Mouse (Mus musculus) spleen, postnatal 4 days (tissue): ENCODE measurements around the gene Itga1.

Source experiments
- DNase-seq, 2 experiments: peaks; one replicate each; pipeline ENCODE4 v3.0.0; 2022; ENCODE audit warnings: low spot score in 2 of 2

Gene Itga1

GRCm38 (mm10) chr13:114992260-114993014 is 109.3 kb downstream of the Itga1 start:
- DNase-seq, result no peak

DNA sequence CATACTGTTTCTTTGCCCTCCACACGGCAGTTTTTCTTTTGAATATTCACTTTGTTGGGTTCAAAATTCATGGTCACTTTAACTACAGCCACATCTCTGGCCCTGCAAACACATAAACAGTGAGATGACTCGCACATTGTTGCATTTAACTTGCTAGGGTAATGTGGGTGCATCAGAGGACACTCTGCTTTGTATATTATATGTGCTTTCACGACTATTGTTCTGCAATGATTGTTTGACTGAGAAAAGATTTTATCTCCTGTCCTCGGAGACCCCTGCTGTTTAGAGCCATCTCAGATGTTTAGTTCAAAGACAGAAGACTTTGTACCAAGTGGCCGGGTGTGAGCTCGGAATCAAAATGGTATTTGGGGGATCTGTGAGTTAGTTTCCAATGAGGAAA is 114.1 kb downstream of the Itga1 start:
- no peak for DNase-seq

GRCm38 (mm10) chr13:114987161-114987560 is 114.6 kb downstream of the Itga1 start:
- no peak for DNase-seq

- DNase-seq, result no peak
Observed at GRCm38 (mm10) chr13:114984658-114985057, 117.1 kb downstream of the Itga1 start.

- no peak for DNase-seq
Observed at GRCm38 (mm10) chr13:114983116-114983515, 118.6 kb downstream of the Itga1 start.

DNA sequence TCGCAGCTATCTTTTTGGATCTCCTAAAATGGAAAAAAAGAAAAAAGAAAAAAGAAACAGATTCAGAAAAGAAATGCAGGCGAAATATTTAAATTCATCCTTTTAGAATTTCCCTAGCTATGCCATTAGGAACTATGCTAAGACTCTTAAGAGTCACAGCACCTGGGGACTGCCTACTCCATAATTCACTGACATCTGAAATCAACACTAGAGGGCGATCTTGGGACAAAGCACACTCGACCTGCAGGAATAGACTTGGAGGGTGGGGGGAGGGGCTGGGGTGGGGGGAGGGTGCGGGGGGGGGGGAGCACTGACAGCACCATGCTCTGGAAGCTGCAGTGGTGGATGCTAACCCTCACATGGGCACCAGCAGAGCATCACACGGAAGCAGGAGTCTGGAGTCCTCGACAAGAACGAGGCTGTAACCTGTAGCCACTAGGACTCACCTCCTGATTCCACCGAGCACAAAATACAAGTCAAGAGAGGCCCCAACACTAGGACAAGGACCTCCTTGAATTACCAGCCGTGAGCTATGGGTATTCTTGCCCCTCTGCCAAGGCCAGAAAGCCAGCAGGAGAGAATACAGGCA is 120.8 kb downstream of the Itga1 start:
- no peak for DNase-seq

DNA sequence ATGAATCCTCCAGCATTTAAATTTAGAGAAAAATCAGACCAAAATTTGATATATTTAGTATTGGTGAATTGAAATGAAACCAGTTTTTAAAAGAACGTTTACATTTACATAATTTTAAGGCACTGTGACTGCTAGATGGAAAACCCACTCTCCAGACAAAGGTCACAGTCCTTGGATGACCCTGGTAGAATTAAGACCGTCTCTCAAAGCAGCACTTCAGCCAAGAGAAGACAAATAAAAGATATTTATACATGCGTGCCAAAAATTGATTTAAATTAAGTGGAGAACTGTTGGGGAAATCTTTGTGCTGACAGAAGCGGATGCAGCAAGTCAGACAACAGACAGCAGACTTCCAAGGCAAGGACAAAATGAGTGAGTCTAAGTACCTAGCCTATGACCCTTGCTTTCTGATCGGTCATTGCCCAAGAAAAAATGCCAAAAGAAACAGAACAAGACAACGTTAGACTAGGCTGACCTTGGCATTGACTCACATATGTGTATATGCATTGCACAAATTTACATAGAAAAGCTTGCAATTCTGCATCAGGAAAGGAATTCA is 127.2 kb downstream of the Itga1 start:
- no peak for DNase-seq

- no peak for DNase-seq
Observed at GRCm38 (mm10) chr13:114971905-114972304, 129.9 kb downstream of the Itga1 start.

GRCm38 (mm10) chr13:114964233-114964632 is 137.5 kb downstream of the Itga1 start:
- DNase-seq, result peak; percentile 36 to 72

DNA sequence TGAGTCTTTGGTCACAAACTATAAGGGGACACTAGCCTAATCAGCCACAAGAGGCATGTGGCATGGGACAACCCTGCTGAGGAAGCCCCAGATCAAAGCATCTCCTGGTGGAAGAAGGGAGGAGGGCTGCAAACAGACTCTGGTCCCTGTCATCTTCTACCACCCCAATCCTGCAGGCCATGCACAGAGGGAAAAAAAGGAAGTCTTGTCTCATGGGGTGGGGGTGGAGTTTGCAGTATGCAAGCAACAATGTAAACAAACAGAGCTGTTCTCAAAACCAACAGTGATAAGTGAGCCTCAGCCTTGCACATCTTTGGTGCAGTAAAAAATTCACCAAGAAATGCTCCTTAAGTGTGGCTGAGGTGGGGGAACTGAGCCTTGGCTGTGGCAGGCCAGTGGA is 147.2 kb downstream of the Itga1 start:
- no peak for DNase-seq

DNA sequence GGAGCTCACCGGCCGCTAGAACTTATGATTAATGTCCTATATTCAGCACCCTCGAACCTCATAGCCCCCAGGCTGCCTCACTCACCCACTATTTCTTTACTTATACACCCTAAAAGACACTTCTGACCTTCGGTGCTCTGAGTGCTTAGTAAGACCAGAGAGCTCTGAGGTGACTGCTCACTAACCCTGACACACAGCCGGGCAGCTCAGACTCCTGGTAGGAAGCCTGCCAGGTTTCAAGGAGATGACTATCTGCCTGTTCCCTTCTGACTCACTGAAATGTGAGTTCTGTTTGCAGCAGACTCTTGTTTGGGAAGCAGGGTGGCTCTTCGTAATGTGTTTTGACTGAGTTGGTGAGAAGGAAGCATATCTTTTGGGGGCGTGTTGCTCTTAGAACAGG is 168.2 kb downstream of the Itga1 start:
- DNase-seq, result no peak

GRCm38 (mm10) chr13:114931775-114932294 is 169.9 kb downstream of the Itga1 start, which contains the start of gene Itga2:
TSS of gene Itga2 (minus strand) at chr13:114932100.
- DNase-seq, result peak; percentile 47 to 70

- no peak for DNase-seq
Observed at GRCm38 (mm10) chr13:114930996-114931649, 170.6 kb downstream of the Itga1 start.

DNA sequence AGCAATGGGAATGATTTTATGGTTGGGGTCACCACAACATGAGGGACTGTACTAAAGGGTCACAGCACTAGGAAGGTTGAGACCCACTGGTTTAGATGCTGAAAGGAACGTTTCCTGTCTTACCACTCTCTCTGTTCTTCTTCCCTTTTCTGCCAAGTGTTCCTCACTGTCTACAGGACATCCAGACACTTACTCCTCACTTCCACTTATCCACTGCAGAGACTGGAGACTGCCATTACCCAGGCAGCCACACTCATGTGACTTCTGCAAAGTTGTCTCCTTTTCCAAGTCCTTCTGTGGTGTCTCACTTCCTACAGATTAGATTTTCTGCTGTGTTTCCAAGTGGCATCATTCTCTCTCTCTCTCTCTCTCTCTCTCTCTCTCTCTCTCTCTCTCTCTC is 177.0 kb downstream of the Itga1 start:
- DNase-seq, result no peak

- DNase-seq, result no peak
Observed at GRCm38 (mm10) chr13:114923331-114923730, 178.4 kb downstream of the Itga1 start.

- DNase-seq, result no peak
Observed at GRCm38 (mm10) chr13:114915767-114916166, 186.0 kb downstream of the Itga1 start.

DNA sequence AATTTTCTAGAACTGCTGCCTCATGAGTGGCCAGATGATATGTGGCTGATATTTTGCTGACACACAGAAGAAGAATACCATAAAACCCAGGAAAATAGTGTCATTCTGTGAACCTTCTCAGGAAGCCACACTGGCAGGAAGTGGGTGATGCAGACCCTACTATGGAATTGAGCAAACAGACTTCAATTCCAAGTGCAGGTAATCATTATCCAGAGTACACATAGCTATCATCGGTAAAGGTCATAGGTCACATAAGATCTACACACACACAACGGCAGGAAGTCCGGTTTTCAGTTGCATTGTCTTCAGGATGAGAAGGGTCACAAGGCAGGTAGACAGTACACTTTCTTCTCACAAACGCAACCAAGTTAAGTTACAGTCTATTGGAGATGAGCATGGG is 186.8 kb downstream of the Itga1 start:
- DNase-seq, result no peak

DNA sequence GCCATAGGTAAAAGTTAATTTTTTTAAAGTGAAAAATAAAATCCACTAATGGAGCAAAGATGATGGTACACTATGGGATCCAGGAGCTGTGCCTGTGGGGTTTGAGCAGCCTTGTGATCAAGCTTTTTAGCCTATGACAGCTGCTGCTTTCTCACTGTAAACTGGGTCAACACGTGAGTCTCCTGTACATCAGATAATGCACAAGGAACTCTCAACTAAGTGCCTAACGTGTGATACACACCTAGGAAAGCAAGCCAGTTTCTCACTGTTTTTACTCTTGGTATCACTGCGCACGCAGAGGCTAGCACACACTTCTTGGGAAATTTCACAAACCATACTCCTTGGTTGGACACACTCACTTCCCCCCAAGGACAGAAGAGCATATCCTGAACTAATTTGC is 187.2 kb downstream of the Itga1 start:
- DNase-seq, result no peak

GRCm38 (mm10) chr13:114910629-114911028 is 191.1 kb downstream of the Itga1 start:
- DNase-seq, result no peak

- no peak for DNase-seq
Observed at GRCm38 (mm10) chr13:114909514-114909913, 192.2 kb downstream of the Itga1 start.

DNA sequence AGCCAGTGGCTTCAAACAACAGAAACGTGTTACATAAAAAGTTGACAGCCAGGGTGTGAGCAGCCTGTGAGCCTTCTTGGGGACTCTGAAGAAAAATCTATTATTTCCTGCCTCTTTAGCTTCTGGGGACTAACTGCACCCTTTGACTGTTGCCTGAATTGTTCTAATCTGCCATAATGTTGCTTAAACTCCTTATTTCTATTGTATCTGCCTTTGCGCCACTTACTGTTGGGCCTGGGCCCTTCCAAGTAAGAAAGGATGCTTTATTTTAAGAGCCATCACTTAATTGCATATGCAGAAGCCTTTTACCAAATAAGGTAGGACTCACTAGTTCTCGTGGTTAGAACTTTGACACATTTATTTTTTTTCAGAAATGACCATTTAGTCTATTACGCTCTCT is 193.9 kb downstream of the Itga1 start:
- DNase-seq, result no peak
